Mouse (Mus musculus): ENCODE data around the gene Eif2ak1. TPM values are rescaled to one million over a fixed set of nuclear protein-coding genes. Genes with fewer than 3 reads are reported as not detected.

Gene Eif2ak1
- polyA plus RNA-seq, 1 experiment from 2014 or later: 52.8 TPM

- WGBS: 88% methylated on average over 11 of the region's 11 CpGs
Observed at GRCm38 (mm10) chr5:143933414-143933813, 115.8 kb downstream of the Eif2ak1 start.

GRCm38 (mm10) chr5:143933875-143934274 lies 116.3 kb downstream of the Eif2ak1 start:
- ATAC-seq (ENCODE audit: low FRiP score): no peak

More at GRCm38 (mm10) chr5:143933414-143933813, 115.8 kb downstream of the Eif2ak1 start:
- H3K27ac ChIP-seq (ENCODE audit: low read depth, low read length): no peak overlapping the region
- peaks cover 8% of the 10 kb centered on the region for H3K36me3 ChIP-seq (ENCODE audit: control insufficient read depth, insufficient read depth, low read length)
- no peak overlapping the region for H3K4me2 ChIP-seq
- no peaks in the 10 kb centered on the region for H3K4me1 ChIP-seq (ENCODE audit: control insufficient read depth, insufficient read depth, low read length)
- no peak overlapping the region for H3K4me3 ChIP-seq (ENCODE audit: low read depth, low read length)
- no peaks in the 10 kb centered on the region for H3K27me3 ChIP-seq (ENCODE audit: control insufficient read depth, insufficient read depth, low read length)
- DNase-seq (ENCODE audit: low spot score, missing footprints) (no peak), ATAC-seq (ENCODE audit: low FRiP score) (no peak)
- H3K9me3 ChIP-seq (ENCODE audit: control insufficient read depth, low read length): no peaks in the 10 kb centered on the region
- H3K9ac ChIP-seq (ENCODE audit: low read length): no peak overlapping the region

GRCm38 (mm10) chr5:143936156-143936555 lies 118.6 kb downstream of the Eif2ak1 start:
- H3K9me3 ChIP-seq (ENCODE audit: control insufficient read depth, low read length): no peaks in the 10 kb centered on the region
- H3K9ac ChIP-seq (ENCODE audit: low read length): no peak overlapping the region
- no peaks in the 10 kb centered on the region for H3K4me1 ChIP-seq (ENCODE audit: control insufficient read depth, insufficient read depth, low read length)
- no peak overlapping the region for H3K4me3 ChIP-seq (ENCODE audit: low read depth, low read length)
- DNase-seq (ENCODE audit: low spot score, missing footprints) (no peak), ATAC-seq (ENCODE audit: low FRiP score) (no peak)
- no peaks in the 10 kb centered on the region for H3K36me3 ChIP-seq (ENCODE audit: control insufficient read depth, insufficient read depth, low read length)
- WGBS: 88% methylated on average over 9 of the region's 9 CpGs
- H3K27me3 ChIP-seq (ENCODE audit: control insufficient read depth, insufficient read depth, low read length): no peaks in the 10 kb centered on the region
- H3K4me2 ChIP-seq: no peak overlapping the region
- no peak overlapping the region for H3K27ac ChIP-seq (ENCODE audit: low read depth, low read length)

More at GRCm38 (mm10) chr5:143933875-143934274, 116.3 kb downstream of the Eif2ak1 start:
- H3K4me3 ChIP-seq (ENCODE audit: low read depth, low read length): no peak overlapping the region
- DNase-seq (ENCODE audit: low spot score, missing footprints): no peak
- no peaks in the 10 kb centered on the region for H3K27me3 ChIP-seq (ENCODE audit: control insufficient read depth, insufficient read depth, low read length)
- H3K4me1 ChIP-seq (ENCODE audit: control insufficient read depth, insufficient read depth, low read length): no peaks in the 10 kb centered on the region
- no peak overlapping the region for H3K4me2 ChIP-seq
- H3K27ac ChIP-seq (ENCODE audit: low read depth, low read length): no peak overlapping the region
- no peak overlapping the region for H3K9ac ChIP-seq (ENCODE audit: low read length)
- peaks cover 8% of the 10 kb centered on the region for H3K36me3 ChIP-seq (ENCODE audit: control insufficient read depth, insufficient read depth, low read length)
- WGBS: 89% methylated on average over 1 of the region's 1 CpGs
- no peaks in the 10 kb centered on the region for H3K9me3 ChIP-seq (ENCODE audit: control insufficient read depth, low read length)

GRCm38 (mm10) chr5:143941588-143941987 lies 124.0 kb downstream of the Eif2ak1 start:
- no peak overlapping the region for H3K4me3 ChIP-seq (ENCODE audit: low read depth, low read length)
- no peaks in the 10 kb centered on the region for H3K27me3 ChIP-seq (ENCODE audit: control insufficient read depth, insufficient read depth, low read length)
- ATAC-seq (ENCODE audit: low FRiP score) (no peak), DNase-seq (ENCODE audit: low spot score, missing footprints) (no peak)
- H3K27ac ChIP-seq (ENCODE audit: low read depth, low read length): no peak overlapping the region
- WGBS: 22% methylated on average over 10 of the region's 10 CpGs
- no peaks in the 10 kb centered on the region for H3K36me3 ChIP-seq (ENCODE audit: control insufficient read depth, insufficient read depth, low read length)
- H3K4me1 ChIP-seq (ENCODE audit: control insufficient read depth, insufficient read depth, low read length): no peaks in the 10 kb centered on the region
- no peak overlapping the region for H3K9ac ChIP-seq (ENCODE audit: low read length)
- no peak overlapping the region for H3K4me2 ChIP-seq
- H3K9me3 ChIP-seq (ENCODE audit: control insufficient read depth, low read length): no peaks in the 10 kb centered on the region

- whole genome bisulfite sequencing: 90% methylated on average over 14 of the region's 14 CpGs
- H3K9ac ChIP-seq (ENCODE audit: low read length): no peak overlapping the region
Observed at GRCm38 (mm10) chr5:143943231-143944125, 125.9 kb downstream of the Eif2ak1 start.

GRCm38 (mm10) chr5:143948361-143948760 lies 130.8 kb downstream of the Eif2ak1 start:
- no peak overlapping the region for H3K4me2 ChIP-seq
- 92% methylated on average over 12 of the region's 12 CpGs for WGBS
- no peaks in the 10 kb centered on the region for H3K36me3 ChIP-seq (ENCODE audit: control insufficient read depth, insufficient read depth, low read length)
- DNase-seq (ENCODE audit: low spot score, missing footprints) (no peak), ATAC-seq (ENCODE audit: low FRiP score) (no peak)
- H3K4me1 ChIP-seq (ENCODE audit: control insufficient read depth, insufficient read depth, low read length): no peaks in the 10 kb centered on the region
- no peak overlapping the region for H3K27ac ChIP-seq (ENCODE audit: low read depth, low read length)
- H3K4me3 ChIP-seq (ENCODE audit: low read depth, low read length): no peak overlapping the region
- H3K9me3 ChIP-seq (ENCODE audit: control insufficient read depth, low read length): no peaks in the 10 kb centered on the region
- H3K9ac ChIP-seq (ENCODE audit: low read length): no peak overlapping the region
- H3K27me3 ChIP-seq (ENCODE audit: control insufficient read depth, insufficient read depth, low read length): no peaks in the 10 kb centered on the region

More at GRCm38 (mm10) chr5:143943231-143944125, 125.9 kb downstream of the Eif2ak1 start:
- no peak overlapping the region for H3K27ac ChIP-seq (ENCODE audit: low read depth, low read length)
- ATAC-seq (ENCODE audit: low FRiP score): no peak
- no peak for DNase-seq (ENCODE audit: low spot score, missing footprints)
- no peak overlapping the region for H3K4me2 ChIP-seq
- H3K36me3 ChIP-seq (ENCODE audit: control insufficient read depth, insufficient read depth, low read length): no peaks in the 10 kb centered on the region
- no peak overlapping the region for H3K4me3 ChIP-seq (ENCODE audit: low read depth, low read length)
- H3K27me3 ChIP-seq (ENCODE audit: control insufficient read depth, insufficient read depth, low read length): no peaks in the 10 kb centered on the region
- no peaks in the 10 kb centered on the region for H3K4me1 ChIP-seq (ENCODE audit: control insufficient read depth, insufficient read depth, low read length)
- no peaks in the 10 kb centered on the region for H3K9me3 ChIP-seq (ENCODE audit: control insufficient read depth, low read length)

GRCm38 (mm10) chr5:143950016-143950415 lies 132.4 kb downstream of the Eif2ak1 start:
- Histone ChIP-seq H3K27me3 (ENCODE audit: control insufficient read depth, insufficient read depth, low read length) (no peaks in the 10 kb centered on the region), H3K9ac (ENCODE audit: low read length) (no peak overlapping the region), H3K27ac (ENCODE audit: low read depth, low read length) (no peak overlapping the region), H3K9me3 (ENCODE audit: control insufficient read depth, low read length) (no peaks in the 10 kb centered on the region), H3K4me2 (no peak overlapping the region), H3K4me3 (ENCODE audit: low read depth, low read length) (no peak overlapping the region), H3K4me1 (ENCODE audit: control insufficient read depth, insufficient read depth, low read length) (no peaks in the 10 kb centered on the region), H3K36me3 (ENCODE audit: control insufficient read depth, insufficient read depth, low read length) (no peaks in the 10 kb centered on the region)
- ATAC-seq (ENCODE audit: low FRiP score) (no peak), DNase-seq (ENCODE audit: low spot score, missing footprints) (no peak)
- WGBS: 47% methylated on average over 5 of the region's 5 CpGs

Other genes starting within 250 kb of the Eif2ak1 start
- gene Cyth3, start 195.3 kb upstream of the Eif2ak1 start, polyA plus RNA-seq (2014; fragmentation: Nextera tagmentation; extraction: Ambion mirVana): 27.6 and 28.9 TPM in 2 replicates
- 30.4 and 31.4 TPM in 2 replicates for gene Usp42, start 85.5 kb upstream of the Eif2ak1 start, polyA plus RNA-seq (2014; fragmentation: Nextera tagmentation; extraction: Ambion mirVana)
- gene Ankrd61, start 79.9 kb downstream of the Eif2ak1 start, polyA plus RNA-seq (2014; fragmentation: Nextera tagmentation; extraction: Ambion mirVana): 0.12 and 0.17 TPM in 2 replicates
- gene Aimp2, start 92.1 kb downstream of the Eif2ak1 start, polyA plus RNA-seq (2014; fragmentation: Nextera tagmentation; extraction: Ambion mirVana): 99.5 and 101 TPM in 2 replicates
- gene Pms2, start 92.2 kb downstream of the Eif2ak1 start, polyA plus RNA-seq (2014; fragmentation: Nextera tagmentation; extraction: Ambion mirVana): 35.6 and 37.1 TPM in 2 replicates
- gene Gm42421, start 110.4 kb downstream of the Eif2ak1 start, polyA plus RNA-seq (2014; fragmentation: Nextera tagmentation; extraction: Ambion mirVana): 1.2 and 1.3 TPM in 2 replicates
- 0.47 and 0.56 TPM in 2 replicates for gene Rsph10b, start 115.2 kb downstream of the Eif2ak1 start, polyA plus RNA-seq (2014; fragmentation: Nextera tagmentation; extraction: Ambion mirVana)
- gene Ccz1, start 197.1 kb downstream of the Eif2ak1 start, polyA plus RNA-seq (2014; fragmentation: Nextera tagmentation; extraction: Ambion mirVana): 125 and 131 TPM in 2 replicates
- not detected in 2 replicates for gene Ocm, start 208.9 kb downstream of the Eif2ak1 start, polyA plus RNA-seq (2014; fragmentation: Nextera tagmentation; extraction: Ambion mirVana)

All from midbrain, embryonic 11.5 days (tissue).